Mouse (Mus musculus): ENCODE measurements around the gene Caln1. TPM values are rescaled to one million over a fixed set of nuclear protein-coding genes. Genes with fewer than 3 reads are reported as not detected.

The Caln1 gene
- polyA plus RNA-seq, 1 experiment from 2014 or later, result 0.27 TPM

DNA sequence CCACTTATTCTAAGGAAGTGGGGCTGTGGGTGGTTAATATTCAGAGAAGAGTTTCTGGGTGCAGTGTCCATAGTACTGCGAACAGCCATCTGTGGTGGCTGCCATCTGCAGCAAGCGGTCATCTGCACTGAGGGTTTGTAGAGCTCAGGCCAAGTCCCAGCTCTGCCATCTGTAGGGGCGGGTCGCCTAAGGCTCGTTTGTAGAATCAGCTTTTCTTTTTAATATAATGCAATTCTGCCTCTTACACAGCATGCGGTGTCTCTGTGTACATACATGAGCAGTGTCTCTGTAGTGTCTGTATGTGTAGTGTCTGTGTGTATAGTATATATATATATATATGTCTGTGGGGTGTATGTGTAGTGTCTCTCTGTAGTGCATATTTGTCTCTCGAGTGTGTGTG lies 35.7 kb upstream of the Caln1 start:
- Histone ChIP-seq H3K4me1 (ENCODE audit: control insufficient read depth, insufficient read depth, low read length) (no peaks in the 10 kb centered on the region; the same call in 1 of the 2 replicates), H3K27ac (ENCODE audit: low read length) (no peak overlapping the region), H3K9ac (ENCODE audit: low read depth, low read length) (no peak overlapping the region), H3K36me3 (ENCODE audit: control insufficient read depth, insufficient read depth, low read length) (peaks cover 13% of the 10 kb centered on the region; the same call in 1 of the 2 replicates), H3K4me2 (ENCODE audit: low read depth, low read length) (no peak overlapping the region), H3K27me3 (replicated peaks; ENCODE audit: control insufficient read depth, insufficient read depth, low read length) (no peaks in the 10 kb centered on the region), H3K9me3 (ENCODE audit: control insufficient read depth, low read length) (no peaks in the 10 kb centered on the region), H3K4me3 (ENCODE audit: low read length) (no peak overlapping the region)
- ATAC-seq, result no peak
- 89% methylated on average over 7 of the region's 7 CpGs for WGBS

DNA sequence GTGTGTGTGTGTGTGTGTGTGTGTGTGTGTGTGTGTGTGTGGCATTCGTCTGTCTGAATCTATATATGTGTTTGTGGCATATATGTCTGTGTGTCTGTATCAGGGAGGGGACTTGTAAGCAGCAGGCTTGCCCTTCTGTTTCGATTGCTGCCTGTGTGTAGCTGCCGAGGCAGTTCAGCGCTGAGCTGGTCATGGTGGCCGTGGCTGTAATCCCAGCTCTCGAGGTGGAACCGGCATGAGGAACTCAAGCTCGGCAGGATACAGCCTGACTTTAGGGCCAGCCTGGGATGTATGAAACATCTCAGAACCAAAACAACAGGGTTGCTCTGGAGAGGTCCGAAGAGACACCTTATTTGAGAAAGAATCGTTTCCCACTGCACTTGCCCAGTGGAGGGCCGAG lies 35.3 kb upstream of the Caln1 start:
- Histone ChIP-seq H3K4me3 (ENCODE audit: low read length) (no peak overlapping the region), H3K27ac (ENCODE audit: low read length) (no peak overlapping the region), H3K4me2 (ENCODE audit: low read depth, low read length) (no peak overlapping the region), H3K9me3 (ENCODE audit: control insufficient read depth, low read length) (no peaks in the 10 kb centered on the region), H3K4me1 (ENCODE audit: control insufficient read depth, insufficient read depth, low read length) (no peaks in the 10 kb centered on the region; the same call in 1 of the 2 replicates), H3K9ac (ENCODE audit: low read depth, low read length) (no peak overlapping the region), H3K27me3 (replicated peaks; ENCODE audit: control insufficient read depth, insufficient read depth, low read length) (no peaks in the 10 kb centered on the region), H3K36me3 (ENCODE audit: control insufficient read depth, insufficient read depth, low read length) (peaks cover 13% of the 10 kb centered on the region; the same call in 1 of the 2 replicates)
- no peak for ATAC-seq
- 85% methylated on average over 11 of the region's 11 CpGs for WGBS

DNA sequence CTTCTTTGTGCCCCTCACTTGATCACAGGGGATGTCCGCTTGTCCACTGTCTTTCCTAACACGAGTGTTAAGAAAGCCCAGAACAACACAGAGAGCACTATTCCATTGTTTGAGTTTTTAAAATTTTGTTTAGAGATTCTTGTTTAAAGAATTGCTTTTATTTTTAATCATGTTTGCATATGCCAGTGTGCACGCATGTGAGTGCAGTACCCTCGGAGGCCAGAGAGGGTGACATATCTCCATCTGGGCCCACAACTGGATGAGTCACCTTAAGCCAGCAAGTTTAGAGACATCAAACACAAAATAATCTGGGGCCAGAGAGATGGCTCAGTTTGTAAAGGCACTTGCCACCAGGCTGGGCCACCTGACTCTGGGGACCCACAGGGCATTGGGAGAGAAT lies 33.8 kb upstream of the Caln1 start:
- Histone ChIP-seq H3K27ac (ENCODE audit: low read length) (no peak overlapping the region), H3K9ac (ENCODE audit: low read depth, low read length) (no peak overlapping the region), H3K4me2 (ENCODE audit: low read depth, low read length) (no peak overlapping the region), H3K4me1 (ENCODE audit: control insufficient read depth, insufficient read depth, low read length) (no peaks in the 10 kb centered on the region; the same call in 1 of the 2 replicates), H3K36me3 (ENCODE audit: control insufficient read depth, insufficient read depth, low read length) (peaks cover 13% of the 10 kb centered on the region; the same call in 1 of the 2 replicates), H3K9me3 (ENCODE audit: control insufficient read depth, low read length) (no peaks in the 10 kb centered on the region), H3K27me3 (replicated peaks; ENCODE audit: control insufficient read depth, insufficient read depth, low read length) (no peaks in the 10 kb centered on the region), H3K4me3 (ENCODE audit: low read length) (no peak overlapping the region)
- 94% methylated on average over 4 of the region's 4 CpGs for WGBS
- ATAC-seq, result no peak

DNA sequence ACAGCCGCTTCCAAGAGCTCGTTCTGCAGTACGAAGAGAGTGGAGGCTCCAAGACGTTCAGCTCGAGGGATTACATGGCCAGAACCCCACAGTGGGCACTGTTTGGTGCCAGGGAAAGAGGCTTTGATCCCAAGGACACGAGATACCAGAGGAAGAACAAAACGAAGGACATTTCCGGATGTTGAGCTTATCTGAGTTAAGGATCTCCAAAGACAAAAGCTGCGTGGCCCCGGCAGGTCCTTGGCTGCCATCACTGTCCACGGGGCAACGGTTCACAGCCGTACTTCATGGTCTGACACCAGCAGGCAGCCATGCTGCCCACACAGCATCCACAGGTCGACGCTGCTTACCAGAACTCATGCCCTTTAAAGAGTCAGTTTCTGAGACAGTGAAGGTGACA lies 28.6 kb upstream of the Caln1 start:
- no peaks in the 10 kb centered on the region for H3K27me3 ChIP-seq (replicated peaks; ENCODE audit: control insufficient read depth, insufficient read depth, low read length)
- no peak overlapping the region for H3K9ac ChIP-seq (ENCODE audit: low read depth, low read length)
- H3K4me1 ChIP-seq (ENCODE audit: control insufficient read depth, insufficient read depth, low read length), result no peaks in the 10 kb centered on the region
- H3K36me3 ChIP-seq (ENCODE audit: control insufficient read depth, insufficient read depth, low read length), result peaks cover 11% of the 10 kb centered on the region; the same call in 1 of the 2 replicates
- no peak overlapping the region for H3K4me3 ChIP-seq (ENCODE audit: low read length)
- no peaks in the 10 kb centered on the region for H3K9me3 ChIP-seq (ENCODE audit: control insufficient read depth, low read length)
- H3K4me2 ChIP-seq (ENCODE audit: low read depth, low read length), result no peak overlapping the region
- no peak for ATAC-seq
- 91% methylated on average over 15 of the region's 15 CpGs for WGBS
- H3K27ac ChIP-seq (ENCODE audit: low read length), result no peak overlapping the region

DNA sequence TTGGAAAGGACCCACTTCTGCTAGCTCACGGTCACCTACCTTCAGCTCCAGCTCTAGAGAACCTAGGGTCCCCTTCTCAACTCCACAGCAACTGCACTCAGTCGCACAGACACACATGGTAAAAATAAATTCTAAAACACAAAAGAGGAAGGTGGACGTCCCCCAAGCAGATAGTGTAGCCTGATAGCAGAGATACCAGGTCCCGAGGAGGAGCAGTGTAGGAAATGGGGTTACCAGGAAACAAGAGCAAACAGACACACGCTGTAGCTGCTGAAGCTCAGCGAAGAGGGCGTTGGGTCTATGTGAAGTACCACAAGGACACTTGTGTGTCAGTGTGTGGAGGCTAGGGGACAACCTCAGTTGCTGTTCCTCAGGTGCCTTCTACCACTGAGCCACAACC lies 24.3 kb upstream of the Caln1 start:
- Histone ChIP-seq H3K4me3 (ENCODE audit: low read length) (no peak overlapping the region), H3K9ac (ENCODE audit: low read depth, low read length) (no peak overlapping the region), H3K27ac (ENCODE audit: low read length) (no peak overlapping the region), H3K27me3 (replicated peaks; ENCODE audit: control insufficient read depth, insufficient read depth, low read length) (no peaks in the 10 kb centered on the region), H3K4me1 (ENCODE audit: control insufficient read depth, insufficient read depth, low read length) (no peaks in the 10 kb centered on the region), H3K9me3 (ENCODE audit: control insufficient read depth, low read length) (0 out of 2 replicates have a peak, but pooled peaks cover 3% of the 10 kb centered on the region), H3K36me3 (ENCODE audit: control insufficient read depth, insufficient read depth, low read length) (peaks cover 7% of the 10 kb centered on the region; the same call in 1 of the 2 replicates), H3K4me2 (ENCODE audit: low read depth, low read length) (no peak overlapping the region)
- WGBS, result 94% methylated on average over 7 of the region's 7 CpGs
- ATAC-seq, result no peak

DNA sequence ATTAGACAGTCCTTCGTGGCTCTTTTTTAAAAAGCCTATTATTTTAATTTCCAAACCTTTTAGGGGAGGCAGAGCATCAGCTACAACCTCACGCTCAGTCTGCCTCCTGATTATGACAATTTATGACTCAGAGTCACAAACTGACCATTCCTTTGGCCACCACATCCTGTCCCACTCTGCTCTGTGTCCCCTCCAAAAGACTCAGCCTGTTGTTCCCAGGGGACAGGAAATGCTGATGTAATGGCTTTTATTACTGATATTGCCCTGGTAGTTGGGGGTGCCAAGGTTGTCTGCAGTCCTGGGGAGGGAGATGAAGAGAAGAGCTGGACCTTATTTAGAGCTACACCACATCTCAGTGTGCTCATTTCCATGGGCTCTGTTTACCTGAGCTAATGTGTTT lies 23.4 kb upstream of the Caln1 start:
- Histone ChIP-seq H3K27ac (ENCODE audit: low read length) (no peak overlapping the region), H3K9me3 (ENCODE audit: control insufficient read depth, low read length) (0 out of 2 replicates have a peak, but pooled peaks cover 3% of the 10 kb centered on the region), H3K9ac (ENCODE audit: low read depth, low read length) (no peak overlapping the region), H3K4me1 (ENCODE audit: control insufficient read depth, insufficient read depth, low read length) (no peaks in the 10 kb centered on the region), H3K4me2 (ENCODE audit: low read depth, low read length) (no peak overlapping the region), H3K4me3 (ENCODE audit: low read length) (no peak overlapping the region), H3K36me3 (ENCODE audit: control insufficient read depth, insufficient read depth, low read length) (peaks cover 5% of the 10 kb centered on the region; the same call in 1 of the 2 replicates), H3K27me3 (replicated peaks; ENCODE audit: control insufficient read depth, insufficient read depth, low read length) (no peaks in the 10 kb centered on the region)
- WGBS, result 83% methylated on average over 2 of the region's 2 CpGs
- no peak for ATAC-seq

DNA sequence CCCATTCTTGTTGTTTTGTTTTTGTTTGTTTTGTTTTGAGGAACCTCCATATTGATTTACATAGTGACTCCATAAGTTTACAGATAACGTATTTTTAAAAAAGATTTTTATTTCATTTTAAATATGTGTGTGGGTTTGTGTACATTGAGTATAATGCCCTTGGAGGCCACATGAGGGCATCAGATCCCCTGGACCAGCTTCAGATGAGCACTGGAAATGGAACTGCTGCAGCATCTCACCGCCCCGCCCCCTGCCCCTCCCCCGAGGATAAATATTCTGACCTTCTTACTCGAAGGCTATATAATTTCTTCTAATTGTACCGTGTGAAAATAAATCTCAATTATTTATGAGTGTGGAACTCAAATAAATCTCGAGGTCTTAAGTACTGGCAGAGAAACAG lies 14.0 kb upstream of the Caln1 start:
- Histone ChIP-seq H3K36me3 (ENCODE audit: control insufficient read depth, insufficient read depth, low read length) (no peaks in the 10 kb centered on the region), H3K4me2 (ENCODE audit: low read depth, low read length) (no peak overlapping the region), H3K4me1 (ENCODE audit: control insufficient read depth, insufficient read depth, low read length) (no peaks in the 10 kb centered on the region), H3K27me3 (replicated peaks; ENCODE audit: control insufficient read depth, insufficient read depth, low read length) (no peaks in the 10 kb centered on the region), H3K9ac (ENCODE audit: low read depth, low read length) (no peak overlapping the region), H3K4me3 (ENCODE audit: low read length) (no peak overlapping the region), H3K9me3 (ENCODE audit: control insufficient read depth, low read length) (no peaks in the 10 kb centered on the region), H3K27ac (ENCODE audit: low read length) (no peak overlapping the region)
- WGBS, result 57% methylated on average over 7 of the region's 7 CpGs
- ATAC-seq, result no peak

DNA sequence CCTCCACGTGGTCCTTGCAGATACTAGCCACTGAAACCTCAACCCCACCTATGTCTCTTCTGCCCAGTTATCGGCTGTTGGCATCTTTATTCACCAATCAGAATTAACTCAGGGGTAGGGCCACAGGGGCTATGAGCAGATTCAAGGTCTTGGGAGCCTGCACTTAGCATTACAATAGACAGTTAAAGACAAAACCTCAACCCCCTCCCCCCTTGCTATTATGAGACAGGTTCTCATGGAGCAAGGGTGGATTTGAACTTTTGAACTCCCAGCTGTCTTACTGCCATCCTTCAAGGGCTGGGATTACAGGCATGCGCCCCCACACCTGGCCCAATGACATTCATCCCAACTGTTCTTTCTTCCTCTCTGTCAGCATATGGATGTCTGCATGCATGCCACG lies 6.1 kb upstream of the Caln1 start:
- Histone ChIP-seq H3K4me2 (ENCODE audit: low read depth, low read length) (no peak overlapping the region), H3K4me1 (ENCODE audit: control insufficient read depth, insufficient read depth, low read length) (no peaks in the 10 kb centered on the region), H3K9ac (ENCODE audit: low read depth, low read length) (no peak overlapping the region), H3K4me3 (ENCODE audit: low read length) (no peak overlapping the region), H3K9me3 (ENCODE audit: control insufficient read depth, low read length) (no peaks in the 10 kb centered on the region), H3K36me3 (ENCODE audit: control insufficient read depth, insufficient read depth, low read length) (no peaks in the 10 kb centered on the region), H3K27me3 (replicated peaks; ENCODE audit: control insufficient read depth, insufficient read depth, low read length) (no peaks in the 10 kb centered on the region), H3K27ac (ENCODE audit: low read length) (no peak overlapping the region)
- 68% methylated on average over 4 of the region's 4 CpGs for WGBS
- no peak for ATAC-seq

DNA sequence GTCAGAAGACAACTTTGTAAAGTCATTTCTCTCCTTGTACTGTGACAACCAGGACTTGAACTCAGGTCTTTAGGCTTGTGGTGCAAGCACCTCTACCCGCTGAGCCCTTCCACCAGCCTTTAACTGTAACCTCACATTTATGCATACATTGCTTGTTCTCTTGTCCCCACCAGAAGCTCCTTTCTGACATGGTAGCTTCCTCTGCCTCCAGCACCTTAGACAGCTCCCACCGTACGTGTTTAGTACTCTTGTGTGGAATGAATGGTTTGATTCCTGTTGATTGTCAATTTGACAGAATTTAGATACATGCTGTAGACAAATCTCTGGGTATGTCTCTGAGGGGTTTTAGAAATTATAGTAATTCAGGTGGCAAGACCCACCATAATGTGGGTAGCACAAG lies 5.5 kb upstream of the Caln1 start:
- Histone ChIP-seq H3K9ac (ENCODE audit: low read depth, low read length) (no peak overlapping the region), H3K36me3 (ENCODE audit: control insufficient read depth, insufficient read depth, low read length) (no peaks in the 10 kb centered on the region), H3K4me2 (ENCODE audit: low read depth, low read length) (no peak overlapping the region), H3K9me3 (ENCODE audit: control insufficient read depth, low read length) (no peaks in the 10 kb centered on the region), H3K4me1 (ENCODE audit: control insufficient read depth, insufficient read depth, low read length) (no peaks in the 10 kb centered on the region), H3K4me3 (ENCODE audit: low read length) (no peak overlapping the region), H3K27ac (ENCODE audit: low read length) (no peak overlapping the region), H3K27me3 (replicated peaks; ENCODE audit: control insufficient read depth, insufficient read depth, low read length) (no peaks in the 10 kb centered on the region)
- no peak for ATAC-seq
- WGBS, result 31% methylated on average over 3 of the region's 3 CpGs

DNA sequence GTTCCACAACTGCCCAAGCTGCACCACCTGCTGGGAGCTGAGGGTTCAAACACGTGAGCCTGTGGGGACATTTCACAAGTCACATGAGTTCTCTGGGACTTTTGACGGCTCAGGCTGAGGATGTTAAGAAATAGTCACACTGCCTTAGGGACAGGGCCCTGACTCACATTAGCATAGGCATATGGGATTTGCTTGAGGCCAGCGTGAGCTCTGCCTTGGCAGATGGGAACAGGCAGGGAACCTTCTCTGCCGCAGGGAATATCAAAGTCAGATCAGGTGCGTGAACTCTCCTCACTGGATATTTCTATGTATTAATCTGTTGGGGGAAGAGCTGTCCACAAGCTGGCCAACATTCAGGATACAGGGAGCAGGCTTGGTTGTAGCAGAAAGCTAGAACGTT lies 1.0 kb upstream of the Caln1 start:
- no peak overlapping the region for H3K4me3 ChIP-seq (ENCODE audit: low read length)
- no peaks in the 10 kb centered on the region for H3K4me1 ChIP-seq (ENCODE audit: control insufficient read depth, insufficient read depth, low read length)
- 81% methylated on average over 6 of the region's 6 CpGs for WGBS
- ATAC-seq, result no peak
- no peaks in the 10 kb centered on the region for H3K27me3 ChIP-seq (replicated peaks; ENCODE audit: control insufficient read depth, insufficient read depth, low read length)
- no peak overlapping the region for H3K9ac ChIP-seq (ENCODE audit: low read depth, low read length)
- H3K4me2 ChIP-seq (ENCODE audit: low read depth, low read length), result no peak overlapping the region
- no peaks in the 10 kb centered on the region for H3K36me3 ChIP-seq (ENCODE audit: control insufficient read depth, insufficient read depth, low read length)
- no peak overlapping the region for H3K27ac ChIP-seq (ENCODE audit: low read length)
- H3K9me3 ChIP-seq (ENCODE audit: control insufficient read depth, low read length), result no peaks in the 10 kb centered on the region
